Mouse (Mus musculus) heart, adult 2 months (tissue): ENCODE results near the gene LTO1.

Experiments used
- CTCF ChIP-seq: fragments of 200-600 bp; IDR thresholded peaks from 2 replicates; pipeline ENCODE4 v1.8.1; 2022; ENCODE audit warnings: antibody characterized with exemption, mild to moderate bottlenecking, moderate library complexity
- EP300 ChIP-seq: fragments of 200-500 bp; IDR thresholded peaks from 2 replicates; pipeline ENCODE4 v1.6.1; 2011; ENCODE audit warnings: low read depth, low read length, control low read depth; ENCODE audit not compliant: insufficient read depth

DNA sequence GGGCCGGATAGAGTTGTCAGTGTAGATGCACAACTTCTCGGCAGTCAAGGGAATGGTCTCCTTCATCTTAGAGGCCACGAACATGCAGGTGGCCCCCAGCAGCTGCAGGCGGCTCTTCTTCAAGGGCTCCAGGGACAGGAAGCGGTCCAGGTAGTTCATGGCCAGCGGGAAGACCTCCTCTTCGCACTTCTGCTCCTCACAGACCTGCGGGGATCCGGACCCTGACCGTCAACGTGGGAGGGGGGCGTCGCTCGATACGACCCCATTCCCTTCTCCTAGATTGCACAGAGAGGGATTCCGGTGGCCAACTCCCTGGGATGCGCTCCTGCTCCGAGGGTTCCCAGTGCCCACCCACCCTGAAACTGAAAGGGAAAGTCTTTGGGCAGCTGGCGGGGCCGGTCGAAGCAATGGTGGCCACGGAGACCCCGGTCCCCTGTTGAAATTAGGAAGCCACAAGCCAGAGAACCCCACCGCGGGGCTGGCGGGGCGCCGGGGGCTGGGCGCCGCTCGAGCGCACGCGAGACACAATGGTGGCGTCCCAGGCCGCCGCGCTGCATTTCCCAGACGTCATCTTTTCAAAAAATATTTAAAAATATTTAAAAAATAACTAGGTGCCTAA is 23.1 kb downstream of the LTO1 start:
- TF ChIP-seq CTCF (no peak), EP300 (no peak)
